Mouse (Mus musculus): Measurements from ENCODE around the gene Ccnf.

DNA sequence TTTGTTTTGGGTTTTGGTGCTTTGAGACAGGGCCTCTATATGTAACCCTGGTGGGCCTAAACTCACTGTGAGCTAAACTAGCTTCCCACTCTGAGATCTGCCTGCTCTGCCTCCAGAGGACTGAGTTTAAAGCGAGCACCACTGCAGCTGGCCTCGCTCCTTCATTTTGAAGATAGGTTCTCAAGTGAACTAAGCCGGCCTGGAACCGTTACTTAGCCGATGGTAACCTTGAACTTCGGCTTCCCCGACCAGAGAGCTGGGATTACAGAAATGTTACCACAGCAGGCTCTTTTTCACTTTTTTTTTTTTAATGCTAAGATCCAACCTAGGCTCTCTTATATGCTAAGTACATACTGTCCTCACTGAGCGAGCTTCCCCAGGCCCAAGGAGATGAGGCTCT, 58.0 kb downstream of the Ccnf start:
- TF ChIP-seq CTCF (IDR thresholded peaks at IDR 0.05; ENCODE audit: low read depth) (no peak), EP300 (IDR thresholded peaks at IDR 0.05; ENCODE audit: low read depth) (no peak)
